In genomic region chr4:149450636-149451035, GRCm38 (mm10) we compare ENCODE assay signal across 14 mouse cellular contexts. TPM values are rescaled to one million over a fixed set of nuclear protein-coding genes. Genes with fewer than 3 reads are reported as not detected.
"Had no signal": no experiment of that assay in that cellular context is flagged by ENCODE, and none has a peak within 500 bp of the region (broad histone marks: within the 10 kb centered on the region; RNA-seq: fewer than 3 reads in every experiment).

No protein-coding gene starts in this region.

- DNase-seq: lung, adult 2 months; lung, postnatal 14 days; lung, postnatal 36 days; midbrain, embryonic 14.5 days; retina, postnatal 1 day; right cerebral cortex, adult 18-20 months; right cerebral cortex, postnatal 25 days; right cerebral cortex, postnatal 4 days; spleen, adult 18-20 months; thymus, adult 18-20 months; thymus, postnatal 14 days; thymus, postnatal 36 days had no signal

RNA-seq across cellular contexts. Expression of gene Rbp7, which starts 4.1 kb away (rescaled TPM):
- total RNA-seq: megakaryocyte, adult 5-6 weeks; megakaryocyte-erythroid progenitor cell, adult 5-6 weeks had no signal

RNA-seq across cellular contexts. Expression of gene Tmem274, which starts 26.5 kb away (rescaled TPM):
- total RNA-seq: megakaryocyte, adult 5-6 weeks; megakaryocyte-erythroid progenitor cell, adult 5-6 weeks had no signal
